Mouse (Mus musculus) liver, adult 2 months (tissue): ENCODE data around the gene Gpsm3.
A peak's percentile ranks its signal among the peaks of the same experiment; 100 is the strongest.

Experiments used
- CTCF ChIP-seq: fragments of 200-500 bp; IDR thresholded peaks from 2 replicates; pipeline ENCODE4 v1.5.1; 2011; ENCODE audit warnings: low read depth, low read length, control low read depth
- POLR2A ChIP-seq: fragments of 200-500 bp; IDR thresholded peaks from 2 replicates; pipeline ENCODE4 v1.6.1; 2011; ENCODE audit warnings: low read length, control low read depth; ENCODE audit not compliant: insufficient read depth; ENCODE audit errors: extremely low read depth

- TF ChIP-seq CTCF = no peak
- peak; percentile 96 for TF ChIP-seq POLR2A
Measured at GRCm38 (mm10) chr17:34587423-34587811, 2.2 kb upstream of the Gpsm3 start.
